Mouse (Mus musculus) spleen, adult 18-20 months (tissue): ENCODE data around the gene Ifit1bl2.
"Not testable (repeated sequence)": the region's sequence is repeated elsewhere in the genome, so short reads cannot be mapped to it uniquely, and the experiment has no call there.

Experiments used
- DNase-seq, 2 experiments: peaks; one replicate each; pipeline ENCODE4 v3.0.0; 2022; ENCODE audit warnings: mixed read lengths in 2 of 2

Ifit1bl2 gene

DNA sequence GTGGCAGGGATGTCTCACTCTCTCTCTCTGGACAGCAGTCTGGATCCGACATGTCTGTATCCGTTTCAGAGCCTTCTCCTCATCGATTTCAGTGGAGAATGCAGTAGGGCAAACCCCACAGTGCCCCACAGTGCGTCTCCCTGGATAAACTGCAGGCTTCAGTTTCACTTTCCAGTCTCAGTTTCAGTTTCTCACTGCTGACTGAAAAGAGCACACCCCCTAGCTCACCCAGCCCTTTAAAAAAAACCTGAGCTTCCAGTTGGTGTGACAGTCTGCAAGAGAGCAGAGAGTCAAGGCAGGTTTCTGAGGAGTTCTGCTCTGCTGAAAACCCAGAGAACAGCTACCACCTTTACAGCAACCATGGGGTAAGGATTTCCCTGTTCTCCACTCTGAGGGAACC, at the start of gene Ifit1bl2, which contains the start of gene Ifit1:
Gene Ifit1bl2 (minus strand): TSS at position 121 of the 400 bp plus-strand sequence.
Gene Ifit1 (plus strand): TSS at position 249 of the 400 bp plus-strand sequence.
- DNase-seq, result peak in 1 of 2 experiments; percentile 11

GRCm38 (mm10) chr19:34685530-34685929, 45.0 kb upstream of the Ifit1bl2 start:
- no peak for DNase-seq

DNA sequence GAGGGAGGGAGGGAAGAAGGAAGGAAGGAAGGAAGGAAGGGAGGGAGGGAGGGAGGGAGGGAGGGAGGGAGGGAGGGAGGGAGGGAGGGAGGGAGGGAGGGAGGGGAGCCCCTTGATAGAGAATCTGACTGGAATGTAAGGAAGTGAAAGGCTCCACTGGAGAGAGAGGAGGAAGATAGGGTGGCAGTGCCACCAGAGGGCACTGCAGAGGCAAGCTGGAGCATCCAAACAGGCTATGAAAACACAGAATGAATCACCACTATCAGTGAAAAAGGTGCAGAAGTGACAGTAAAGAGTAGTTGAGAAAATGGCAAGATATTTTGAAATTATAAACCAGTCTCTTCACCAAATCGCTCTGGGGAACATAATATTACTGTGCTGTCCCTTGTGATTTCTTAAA, 44.3 kb upstream of the Ifit1bl2 start:
- DNase-seq, result peak; percentile 18 to 50

GRCm38 (mm10) chr19:34678428-34678827, 37.9 kb upstream of the Ifit1bl2 start:
- DNase-seq, result no peak

DNA sequence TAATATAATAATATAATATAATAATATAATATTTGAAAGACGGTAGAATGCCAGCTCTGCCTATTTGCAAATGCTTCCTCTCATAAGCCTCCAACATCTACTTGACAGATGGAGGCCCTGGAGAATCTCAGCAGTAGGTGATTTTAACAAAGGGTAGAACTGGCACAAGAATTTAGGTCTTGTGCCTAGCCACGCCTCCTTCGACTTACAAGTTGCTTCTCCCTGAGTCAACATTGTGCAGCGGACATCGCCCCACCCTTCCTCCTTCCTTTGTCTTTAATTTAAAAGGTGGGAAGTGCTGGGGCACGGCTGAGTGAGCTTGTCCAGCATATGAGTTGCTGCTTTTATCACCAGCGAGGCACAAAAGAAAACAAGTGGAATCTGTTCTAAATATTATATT, 32.9 kb upstream of the Ifit1bl2 start:
- no peak for DNase-seq

DNA sequence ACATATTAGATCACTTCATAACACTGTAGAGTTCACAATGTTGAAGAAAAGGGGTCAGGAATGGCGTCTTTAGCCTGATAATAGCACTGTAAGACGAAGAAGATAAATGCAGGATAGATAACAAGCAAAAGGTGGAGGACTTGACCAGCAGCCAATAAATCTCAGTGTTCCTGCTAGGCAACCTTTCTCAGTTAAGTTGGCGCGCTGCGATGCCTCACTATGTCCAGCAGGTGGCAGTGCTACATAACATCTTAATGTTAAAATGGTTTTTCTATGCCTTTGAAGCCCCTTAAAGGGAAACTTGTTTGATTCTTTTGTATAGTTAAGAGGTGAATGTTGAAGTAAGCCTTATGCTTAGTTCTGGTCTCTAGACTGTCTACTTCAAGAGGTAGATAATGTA, 25.6 kb upstream of the Ifit1bl2 start:
- peak; percentile 7 to 68 for DNase-seq

- DNase-seq, result no peak
Observed at GRCm38 (mm10) chr19:34662740-34663139, 22.2 kb upstream of the Ifit1bl2 start.

DNA sequence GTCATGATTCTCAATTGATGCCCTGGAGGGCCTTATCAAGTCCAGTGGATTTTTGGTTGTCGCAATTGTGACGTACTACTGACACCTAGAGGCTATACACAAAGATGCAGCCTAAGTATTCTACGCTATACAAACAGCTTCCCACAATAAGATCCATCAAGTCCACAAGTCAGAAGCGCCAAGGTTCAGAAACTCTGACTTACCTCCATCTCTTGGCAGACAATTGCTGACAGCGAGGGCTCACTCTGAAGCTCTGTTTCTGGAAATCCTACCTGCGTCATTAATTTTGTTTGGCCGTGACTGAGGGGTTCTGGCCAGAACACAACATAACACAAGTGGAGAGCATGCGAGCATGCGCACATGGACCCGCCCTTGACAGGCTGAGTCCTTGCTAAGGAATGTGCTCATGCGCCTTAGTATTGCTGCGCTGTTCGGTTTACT, 21.5 kb upstream of the Ifit1bl2 start:
- DNase-seq, result peak in 1 of 2 experiments; percentile 18

GRCm38 (mm10) chr19:34656511-34657298, 16.2 kb upstream of the Ifit1bl2 start:
- DNase-seq, result no peak

- no peak for DNase-seq
Observed at GRCm38 (mm10) chr19:34655227-34655805, 14.8 kb upstream of the Ifit1bl2 start.

- DNase-seq, result no peak
Observed at GRCm38 (mm10) chr19:34650997-34651396, 10.5 kb upstream of the Ifit1bl2 start.

- DNase-seq, result no peak
Observed at GRCm38 (mm10) chr19:34650276-34650675, 9.7 kb upstream of the Ifit1bl2 start.

GRCm38 (mm10) chr19:34647630-34648029, 7.1 kb upstream of the Ifit1bl2 start:
- not testable (repeated sequence) for DNase-seq

DNA sequence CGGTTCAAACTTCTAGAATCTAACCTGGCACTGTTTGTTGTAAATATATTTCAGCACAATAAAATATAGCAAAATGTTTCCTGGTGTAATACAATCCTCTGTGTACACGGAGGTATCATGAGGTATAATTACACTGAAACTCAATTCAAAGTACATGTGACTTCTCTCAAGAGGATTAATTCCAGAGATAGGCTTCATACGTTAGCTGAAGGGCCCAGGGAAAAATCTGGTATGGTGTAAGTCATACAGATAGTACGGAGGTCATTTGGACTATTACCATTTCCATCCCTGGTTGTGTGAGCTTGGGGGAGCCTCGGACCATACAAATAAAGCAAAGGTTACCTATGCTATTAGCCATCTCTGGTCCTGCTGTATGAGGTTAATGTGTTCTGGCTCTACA, 2.1 kb upstream of the Ifit1bl2 start:
- no peak for DNase-seq

DNA sequence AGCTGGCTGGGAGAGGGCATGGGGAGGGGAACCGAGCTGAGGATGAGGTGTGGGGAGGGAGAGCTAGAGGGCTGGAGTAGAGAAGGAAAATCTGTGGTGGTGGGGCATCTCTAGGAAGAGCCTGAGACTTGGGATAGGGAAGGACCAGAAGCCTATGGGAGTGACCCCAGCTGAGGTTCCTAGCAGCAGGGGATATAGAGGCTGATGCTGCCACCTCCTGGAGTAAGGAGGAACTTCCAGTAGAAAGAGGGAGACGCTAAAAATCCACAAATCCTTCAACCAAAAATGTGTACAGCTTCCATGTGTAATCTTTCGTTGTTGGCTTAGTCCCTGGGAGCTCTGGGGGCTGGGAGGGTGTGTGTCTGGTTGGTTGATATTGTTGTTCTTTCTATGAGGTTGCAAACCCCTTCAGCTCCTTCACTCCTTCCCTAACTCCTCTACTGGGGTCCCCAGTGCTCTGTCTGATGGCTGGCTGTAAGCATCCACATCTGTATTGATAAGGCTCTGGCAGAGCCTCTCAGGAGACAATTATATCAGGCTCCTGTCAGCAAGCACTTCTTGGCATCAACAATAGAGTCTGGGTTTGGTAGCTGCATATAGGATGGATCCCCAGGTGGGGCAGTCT, 3.5 kb downstream of the Ifit1bl2 start:
- peak in 1 of 2 experiments; percentile 61 for DNase-seq

GRCm38 (mm10) chr19:34633484-34633883, 7.1 kb downstream of the Ifit1bl2 start:
- DNase-seq, result no peak

- DNase-seq, result no peak
Observed at GRCm38 (mm10) chr19:34631487-34631886, 9.1 kb downstream of the Ifit1bl2 start.

GRCm38 (mm10) chr19:34627496-34627895, 13.0 kb downstream of the Ifit1bl2 start:
- DNase-seq, result no peak

DNA sequence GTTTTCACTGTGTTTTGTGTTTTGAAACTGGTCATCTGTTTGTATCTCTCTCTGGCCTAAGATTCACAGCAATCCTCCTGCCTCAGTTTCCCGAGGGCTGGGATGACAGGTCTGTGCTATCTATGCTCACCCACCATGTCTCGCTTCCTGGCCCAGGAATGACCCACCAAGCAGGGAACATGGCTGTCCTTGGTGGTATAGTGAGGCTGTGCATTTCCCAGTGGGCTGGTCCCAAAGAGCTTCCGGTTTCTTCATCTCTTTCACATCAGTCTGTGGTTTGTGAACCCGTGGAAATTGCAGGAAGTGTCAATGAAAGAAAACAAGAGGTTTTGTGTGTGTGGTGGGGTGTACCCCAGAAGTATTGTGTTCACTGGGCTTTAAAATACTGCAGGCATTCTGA, 15.9 kb downstream of the Ifit1bl2 start:
- no peak for DNase-seq

DNA sequence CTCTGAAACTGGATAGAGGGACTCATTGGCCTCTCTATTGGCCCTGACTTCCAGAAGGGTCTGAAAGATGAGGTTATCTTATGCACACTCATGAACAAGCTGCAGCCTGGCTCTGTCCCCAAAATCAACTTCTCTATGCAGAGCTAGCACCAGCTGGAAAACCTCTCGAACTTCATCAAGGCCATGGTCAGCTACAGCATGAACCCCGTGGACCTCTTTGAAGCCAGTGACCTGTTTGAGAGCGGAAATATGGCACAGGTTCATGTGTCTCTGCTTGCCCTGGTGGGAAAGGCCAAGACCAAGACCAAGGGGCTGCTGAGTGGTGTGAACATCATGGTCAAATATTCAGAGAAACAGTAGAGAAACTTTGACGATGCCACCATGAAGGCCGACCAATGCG, 16.8 kb downstream of the Ifit1bl2 start:
- DNase-seq, result no peak

DNA sequence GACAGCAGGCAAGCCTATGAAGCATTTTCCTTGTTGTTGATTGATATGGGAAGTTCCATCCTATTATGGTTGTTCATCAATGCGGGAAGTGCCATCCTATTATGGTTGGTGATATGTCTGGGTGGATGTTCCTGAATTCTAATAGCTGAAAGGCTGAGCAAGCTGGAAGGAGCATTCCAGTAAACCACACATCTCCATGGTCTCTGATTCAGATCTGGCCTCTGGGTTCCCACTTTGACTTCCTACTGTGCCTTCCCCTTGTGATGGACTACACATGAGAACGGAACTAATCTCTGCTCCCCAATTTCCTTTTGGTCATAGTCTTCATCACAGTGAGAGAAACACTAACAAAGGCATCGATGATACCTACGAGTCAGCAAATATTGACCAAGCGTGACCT, 19.7 kb downstream of the Ifit1bl2 start:
- no peak for DNase-seq

DNA sequence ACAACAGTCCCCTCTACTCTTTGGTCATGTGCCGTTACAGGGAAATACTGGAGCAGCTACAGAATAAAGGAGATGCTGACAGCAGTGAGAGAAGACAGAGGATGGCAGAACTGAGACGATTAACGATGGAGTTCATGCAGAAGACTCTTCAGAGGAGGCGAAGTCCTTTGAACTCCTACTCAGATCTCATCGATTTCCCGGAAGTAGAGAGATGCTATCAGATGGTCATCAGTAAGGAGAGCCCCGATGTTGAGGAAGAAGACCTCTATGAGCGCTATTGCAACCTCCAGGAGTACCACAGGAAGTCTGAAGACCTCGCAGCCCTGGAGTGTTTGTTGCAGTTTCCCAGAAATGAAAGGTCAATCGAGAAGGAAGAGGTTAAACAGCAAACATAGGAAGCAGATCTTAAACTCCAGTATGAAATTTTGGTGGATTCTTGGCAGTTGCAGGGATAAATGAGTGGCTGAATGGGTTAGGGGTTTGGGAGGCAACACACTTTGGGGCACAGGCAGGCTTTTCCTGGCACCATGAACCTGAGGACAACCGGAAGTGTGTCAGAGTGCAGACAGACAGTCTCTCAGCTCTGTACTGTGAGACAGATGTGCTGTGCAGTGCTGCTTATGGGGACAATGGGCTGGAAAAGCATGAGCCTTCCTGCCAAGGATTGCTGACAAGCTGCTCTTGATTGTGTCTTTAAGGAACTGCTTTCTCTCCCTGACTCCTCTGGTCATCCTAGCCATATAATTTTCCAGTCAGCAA, 28.1 kb downstream of the Ifit1bl2 start:
- DNase-seq, result not testable (repeated sequence)

DNA sequence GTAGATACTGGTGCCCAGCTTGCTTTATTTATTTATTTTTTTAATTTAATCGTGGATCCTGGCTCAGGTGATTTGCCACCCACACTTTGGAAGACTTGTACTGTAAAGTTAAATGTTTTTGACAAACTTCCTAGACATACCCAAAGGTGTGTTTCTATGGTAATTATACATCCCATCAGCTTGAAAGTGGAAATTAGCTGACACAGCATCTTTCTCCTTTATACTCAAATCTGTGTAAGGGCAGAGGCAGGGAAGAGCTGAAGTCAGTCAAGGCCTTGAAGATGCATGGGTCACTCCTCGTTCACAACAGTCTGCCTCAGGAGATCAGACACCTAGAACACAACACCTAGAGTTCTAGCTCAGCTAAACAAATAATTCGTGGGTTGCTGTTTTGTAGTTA, 30.4 kb downstream of the Ifit1bl2 start:
- not testable (repeated sequence) for DNase-seq
